Mouse (Mus musculus) cerebellum, adult (tissue): Measurements from ENCODE around the gene Btrc.
"Not testable (repeated sequence)": the region's sequence is repeated elsewhere in the genome, so short reads cannot be mapped to it uniquely, and the experiment has no call there.

Experiments
- ATAC-seq: cut with Nextera tagmentation; 2 replicates; pipeline ENCODE4 v1.9.2; 2017; ENCODE audit warnings: mild to moderate bottlenecking, moderate library complexity, mixed read lengths; ENCODE audit not compliant: insufficient number of reproducible peaks, low FRiP score, low TSS enrichment

Gene Btrc

DNA sequence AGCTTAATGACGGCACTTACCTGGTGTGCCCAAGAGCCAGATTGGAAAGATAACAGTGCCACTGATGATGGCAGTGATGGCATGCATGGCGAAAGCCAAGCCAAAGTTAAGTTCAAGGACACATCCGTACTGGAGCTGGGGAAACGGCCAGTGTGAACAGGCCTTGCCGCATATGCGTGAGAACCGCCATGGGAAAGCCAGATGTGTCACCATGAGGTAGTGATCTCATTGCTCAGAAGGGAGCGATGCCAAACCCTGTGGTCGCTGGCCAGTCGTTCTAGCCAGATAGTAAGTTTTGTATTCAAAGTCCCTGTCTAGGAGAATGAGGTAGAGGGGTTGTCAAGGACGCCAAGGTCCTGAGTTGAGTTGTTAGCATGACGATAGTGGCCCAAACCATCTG lies 152.7 kb downstream of the Btrc start:
- ATAC-seq: no peak

DNA sequence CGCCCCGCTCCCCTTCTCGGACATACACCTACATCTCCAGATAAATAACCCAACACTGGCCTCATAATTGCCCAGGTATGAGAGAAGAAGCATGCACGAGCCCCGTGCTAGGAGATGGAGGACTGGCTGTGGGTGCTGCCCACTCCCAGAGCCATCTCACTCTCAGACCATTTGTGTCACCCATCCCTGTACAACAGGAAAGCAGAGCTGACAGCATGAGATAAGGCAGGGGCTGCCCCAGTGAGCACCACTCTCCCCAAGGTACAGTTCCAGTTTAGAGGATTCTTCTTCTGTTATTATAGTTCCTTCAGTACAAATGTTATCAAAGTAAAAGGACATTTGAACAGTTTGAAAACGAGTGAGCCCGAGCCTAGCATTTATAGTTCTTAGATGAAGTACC lies 163.8 kb downstream of the Btrc start:
- no peak for ATAC-seq

DNA sequence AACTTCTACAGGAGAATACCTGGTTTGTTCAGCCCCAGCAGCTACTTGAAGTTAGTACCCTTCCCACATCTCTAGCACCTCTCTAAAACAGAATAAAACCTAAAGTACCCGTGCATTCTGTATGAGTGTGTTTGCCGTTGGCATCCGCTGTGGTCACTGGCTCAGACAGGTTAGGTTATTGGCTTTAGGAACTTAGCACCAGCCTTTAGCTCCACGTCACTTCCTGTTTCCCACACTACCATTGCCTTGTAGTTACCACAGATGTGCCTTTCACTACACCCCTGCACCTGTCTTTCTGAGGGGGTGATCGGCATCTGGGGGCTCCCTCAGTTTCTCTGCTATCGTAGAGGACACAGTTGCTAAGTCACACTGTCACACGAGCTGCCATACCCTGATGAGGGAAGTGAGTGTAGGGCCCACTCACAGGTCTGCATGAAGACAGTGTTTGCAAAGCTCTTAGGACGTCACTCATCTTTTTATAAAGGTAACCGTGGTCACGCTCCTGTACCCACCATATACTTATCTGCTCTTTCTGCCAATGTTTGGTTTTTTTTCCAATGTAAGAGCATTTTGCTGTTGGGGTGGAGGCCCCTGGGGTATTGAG lies 164.5 kb downstream of the Btrc start:
- ATAC-seq: no peak

DNA sequence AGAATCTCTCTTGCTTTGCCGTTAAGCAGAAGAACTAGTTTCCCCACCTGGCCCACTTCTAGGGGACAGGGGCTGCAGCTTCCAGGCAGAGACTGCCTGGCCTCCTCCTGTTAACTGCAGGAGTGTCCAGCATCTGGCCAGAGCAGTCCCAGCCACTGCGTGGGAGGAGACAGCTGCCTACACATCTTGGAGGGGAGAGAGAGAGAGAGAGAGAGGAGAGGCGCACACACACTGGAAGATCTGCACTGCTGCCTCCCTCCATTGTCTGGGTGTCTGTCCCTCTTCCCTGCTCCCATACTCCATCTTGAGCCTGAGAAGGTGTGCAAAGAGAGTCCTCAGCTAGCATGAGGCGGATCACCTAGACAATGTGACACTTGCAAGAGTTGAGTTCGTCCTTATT lies 165.8 kb downstream of the Btrc start:
- no peak for ATAC-seq

DNA sequence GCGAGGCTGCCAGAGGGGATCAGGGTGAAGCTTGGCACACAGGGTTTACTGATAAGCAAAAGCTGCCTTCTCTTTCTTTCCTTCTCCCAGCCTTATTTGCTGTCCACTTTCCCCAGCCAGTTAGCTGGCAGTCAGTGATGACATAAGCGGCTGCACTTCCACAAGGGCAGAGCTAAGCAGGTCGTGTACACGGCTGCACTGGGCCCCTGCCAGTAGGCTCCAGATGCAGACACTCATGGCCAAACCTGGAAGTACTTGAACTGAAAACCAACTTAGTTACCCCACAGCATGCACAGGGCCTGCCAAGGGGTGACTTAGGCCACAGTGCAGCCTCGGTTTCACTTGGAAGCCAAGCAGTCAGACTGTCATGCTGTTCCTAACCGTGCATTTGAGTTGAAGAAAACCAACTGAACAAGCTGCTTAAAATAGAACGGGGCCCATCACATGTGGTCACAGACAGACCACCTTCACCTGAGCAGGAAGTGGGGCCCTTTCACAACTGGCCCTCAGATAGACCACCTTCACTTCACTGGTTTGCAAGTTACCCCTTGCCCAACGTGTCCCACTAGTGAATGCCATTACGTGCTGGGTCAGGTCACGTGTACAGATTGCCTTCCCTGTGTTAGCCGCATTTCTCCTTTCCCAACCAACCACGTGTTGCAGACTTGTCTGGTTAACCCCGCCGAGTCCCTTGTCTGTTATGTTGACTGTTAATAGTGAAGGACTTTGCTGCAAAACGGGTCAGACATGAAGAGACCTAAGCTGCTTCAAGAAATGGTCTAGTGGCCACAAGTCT lies 166.9 kb downstream of the Btrc start:
- no peak for ATAC-seq

DNA sequence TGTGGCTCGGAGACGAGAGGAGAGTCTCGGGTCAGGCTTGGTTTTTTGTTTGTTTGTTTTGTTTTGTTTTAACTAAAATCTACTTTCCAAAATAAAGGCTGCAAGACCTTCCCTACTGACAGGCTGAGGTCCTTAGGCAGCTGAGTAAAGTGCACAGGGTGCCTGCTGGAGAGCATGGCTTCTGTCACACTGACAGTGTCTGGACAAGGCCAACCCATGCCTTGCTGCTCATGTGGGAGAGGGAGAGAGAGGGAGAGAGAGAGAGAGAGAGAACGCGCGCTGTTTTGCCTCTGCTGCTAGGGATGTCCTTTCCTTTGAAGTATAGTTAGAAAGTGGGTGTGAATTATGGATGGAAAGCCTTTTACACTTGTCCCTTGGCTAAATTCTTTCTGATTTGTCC lies 168.0 kb downstream of the Btrc start:
- no peak for ATAC-seq

DNA sequence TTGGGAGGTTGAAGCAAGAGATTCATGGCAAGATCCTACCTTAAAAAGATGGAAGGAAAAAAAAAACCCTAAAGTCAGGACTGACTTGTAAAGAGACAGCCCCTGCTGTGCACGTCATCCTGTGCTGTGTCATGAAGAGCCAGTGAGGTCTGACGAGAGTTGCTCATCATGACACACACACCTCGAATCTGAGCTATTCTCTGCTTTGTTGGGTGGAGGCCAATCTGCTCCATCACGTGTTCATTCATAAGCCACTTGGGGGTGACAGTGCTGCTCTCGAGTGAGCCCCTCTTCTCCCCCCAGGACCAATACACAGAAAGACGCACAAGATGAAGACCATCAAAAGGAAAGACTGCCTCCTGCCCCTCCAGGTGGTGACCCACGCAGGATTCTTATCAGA lies 170.1 kb downstream of the Btrc start:
- no peak for ATAC-seq

DNA sequence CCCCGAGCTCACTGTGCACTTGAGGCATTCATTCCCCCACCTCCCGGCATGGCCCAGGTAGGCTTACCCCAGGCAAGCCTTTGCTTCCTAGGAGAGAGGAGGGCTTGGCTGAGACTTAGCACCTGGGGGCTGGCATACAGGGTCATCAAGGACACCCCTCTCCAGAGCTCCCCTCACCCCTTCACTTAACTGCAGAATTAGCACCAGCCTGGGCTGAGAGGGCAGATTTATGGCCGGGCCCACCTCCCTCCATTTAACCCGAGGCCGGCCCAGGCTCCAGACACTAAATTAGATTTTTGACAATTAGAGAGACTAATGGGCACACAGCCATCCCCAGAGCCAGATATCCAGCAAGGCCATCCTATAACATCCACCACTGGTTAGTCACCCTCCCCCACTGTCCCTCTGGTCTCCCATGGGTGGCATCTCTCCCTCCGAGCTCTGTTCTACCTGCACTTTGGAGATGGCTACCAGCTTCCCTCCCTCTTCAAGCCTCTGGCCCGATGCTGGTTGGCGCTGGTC lies 171.7 kb downstream of the Btrc start:
- no peak for ATAC-seq

DNA sequence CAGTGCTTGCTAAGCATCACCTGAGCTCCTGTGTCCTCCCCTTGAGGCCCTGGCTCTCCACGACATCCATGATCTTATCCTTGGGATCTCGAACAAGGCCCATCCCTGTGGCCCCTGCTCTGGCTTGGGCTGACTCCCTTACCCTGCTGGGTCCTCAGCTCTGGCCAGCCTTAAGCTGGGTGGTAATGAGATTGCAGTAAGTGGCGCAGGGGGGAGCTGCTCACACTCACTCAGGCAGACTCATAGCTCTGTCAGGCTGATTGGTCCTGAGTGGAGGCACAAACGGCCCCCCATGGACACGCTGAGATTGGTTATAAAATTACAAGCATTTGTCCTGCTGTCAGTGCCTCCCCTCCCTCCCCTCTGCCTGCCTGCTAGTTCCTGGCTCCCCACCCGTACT lies 172.4 kb downstream of the Btrc start:
- ATAC-seq: no peak

DNA sequence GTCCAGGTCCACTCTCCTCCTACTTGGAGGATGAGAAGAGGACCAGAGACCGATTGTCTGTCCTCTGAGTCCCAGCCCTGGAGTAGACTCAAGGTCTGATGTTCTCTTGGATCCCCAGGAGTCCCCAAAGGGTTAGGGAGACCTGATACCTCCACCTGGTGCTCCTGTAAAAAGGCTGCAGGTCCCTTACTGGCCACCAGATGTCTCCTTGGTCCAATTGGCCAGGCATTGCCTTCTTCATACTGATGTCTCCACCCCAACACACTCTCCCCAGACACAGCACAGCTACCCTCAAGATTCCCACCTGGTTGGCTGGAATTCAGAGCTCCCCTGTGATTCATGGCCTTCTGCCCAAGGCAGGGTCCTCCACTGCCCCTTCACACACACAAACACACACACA lies 174.0 kb downstream of the Btrc start:
- peak; percentile 34; the same call in 1 of the 2 replicates for ATAC-seq

DNA sequence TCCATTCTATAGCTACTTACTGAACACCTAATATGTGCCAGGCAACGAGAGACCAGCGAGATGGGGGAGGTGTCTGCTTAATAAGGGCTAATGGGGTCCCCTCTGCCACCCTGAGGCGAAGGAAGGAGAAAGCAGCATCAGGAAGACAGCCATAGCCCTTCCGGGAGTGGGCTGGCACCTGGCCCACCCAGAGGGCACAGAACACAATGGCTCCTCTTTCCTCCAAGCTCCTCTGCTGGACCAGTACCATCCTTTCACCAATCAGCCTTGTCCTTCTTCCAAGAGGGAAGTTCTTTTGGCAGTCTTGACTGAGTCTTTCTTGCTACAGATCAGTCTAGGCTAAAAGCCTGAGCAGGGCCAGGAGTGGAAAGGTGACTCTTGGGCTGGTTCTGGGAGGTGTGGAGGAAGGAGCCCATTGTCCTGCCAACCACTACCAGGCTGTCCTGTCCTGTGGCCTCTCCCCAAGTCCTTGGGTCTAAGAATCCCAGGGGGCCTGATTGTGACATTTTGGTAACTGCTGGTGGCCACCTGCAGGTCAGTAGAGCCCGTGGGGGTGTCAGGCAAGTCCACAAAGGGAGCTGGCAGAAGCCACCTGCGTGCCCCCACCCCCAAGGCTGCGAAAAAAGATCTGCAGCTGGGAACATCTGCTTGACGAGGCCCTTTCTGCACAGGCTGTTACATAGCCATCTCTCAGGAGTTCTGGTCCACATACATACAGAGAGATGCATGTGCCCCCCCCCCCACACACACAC lies 177.3 kb downstream of the Btrc start:
- no peak for ATAC-seq

DNA sequence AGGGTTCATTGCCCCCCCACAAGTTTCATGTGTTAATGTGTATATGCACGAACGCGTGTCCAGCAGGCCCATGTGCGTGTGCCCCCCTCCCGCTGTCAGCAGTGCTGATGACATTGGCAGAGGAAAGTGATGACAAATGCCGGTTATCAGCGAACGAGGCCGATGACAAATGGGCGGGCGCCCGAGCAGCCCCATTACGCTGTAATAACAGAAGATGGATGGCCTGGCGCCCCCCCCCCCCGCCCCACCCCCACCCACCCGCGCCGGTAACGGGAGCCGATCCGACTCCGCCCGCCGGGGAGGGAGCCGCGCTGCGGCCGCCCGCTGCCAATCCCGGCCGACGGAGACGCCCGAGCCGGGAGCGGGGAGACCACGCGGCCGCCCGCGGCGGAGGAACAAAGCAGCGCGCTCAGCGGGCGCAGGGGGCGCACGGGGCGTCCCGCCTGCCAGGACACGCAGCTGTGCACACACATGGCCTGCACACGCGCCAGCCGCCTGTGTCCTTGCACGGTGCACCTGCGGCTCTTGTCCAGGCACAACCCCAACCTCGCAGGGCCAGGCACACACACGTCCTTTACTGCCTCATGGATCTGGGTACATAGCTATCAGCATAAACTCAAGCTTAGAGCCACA lies 178.0 kb downstream of the Btrc start:
- no peak for ATAC-seq

DNA sequence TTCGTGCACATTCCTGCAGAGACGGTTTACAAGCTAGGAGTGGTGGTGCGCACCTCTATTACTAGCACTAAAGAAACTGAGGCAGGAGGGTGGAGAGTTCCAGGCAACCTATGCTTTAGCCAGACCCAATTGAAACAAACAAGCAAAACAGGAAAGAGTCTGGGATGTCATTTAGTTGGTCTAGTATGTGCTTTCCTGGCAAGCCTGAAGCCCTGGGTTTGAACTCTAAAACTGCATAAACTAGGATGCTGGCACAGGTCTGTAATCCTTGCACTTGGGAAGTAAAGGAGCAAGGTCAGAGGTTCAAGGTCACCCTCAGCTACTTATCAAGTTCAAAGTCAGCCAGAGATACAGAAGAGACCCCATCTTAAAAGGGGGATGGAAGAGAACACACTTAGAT lies 178.5 kb downstream of the Btrc start:
- ATAC-seq: no peak

DNA sequence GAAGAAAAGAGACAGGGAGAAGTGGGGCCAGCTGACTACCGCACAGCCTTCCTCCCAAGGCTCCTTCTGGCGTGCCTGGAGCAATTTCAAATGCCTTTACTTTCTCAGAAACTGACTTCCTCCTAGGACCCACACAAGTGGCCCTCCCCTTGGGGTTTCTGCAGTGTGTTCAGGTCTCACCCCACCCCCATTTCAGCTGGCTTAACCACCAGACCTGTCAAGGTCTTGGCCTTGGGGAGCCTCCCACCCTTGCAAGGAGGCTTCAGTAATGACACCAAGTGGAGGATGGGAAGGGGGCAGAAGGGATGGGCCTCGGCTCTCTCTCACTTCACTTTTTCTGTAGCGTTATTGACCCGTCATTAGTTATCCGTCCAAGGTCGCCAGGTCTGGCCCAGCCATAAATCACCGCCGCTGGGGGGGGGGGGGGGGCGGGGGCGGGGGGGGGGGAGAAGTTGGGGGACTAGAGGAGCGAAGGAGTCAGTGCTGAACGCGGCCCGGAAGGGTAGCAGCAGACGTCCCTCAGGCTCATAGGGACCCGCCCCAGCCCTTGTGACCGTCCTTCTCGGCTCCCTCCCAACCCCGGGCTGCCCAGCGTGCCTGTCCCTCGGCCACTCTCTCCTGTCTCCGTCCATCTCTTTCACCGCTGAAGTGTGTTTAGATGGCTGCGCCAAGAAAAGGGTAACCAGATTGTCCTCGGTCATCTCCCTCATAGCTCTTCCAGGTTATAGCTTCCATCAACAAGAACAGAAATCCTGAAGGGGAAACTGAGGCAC lies 180.8 kb downstream of the Btrc start:
- ATAC-seq: 0 out of 2 replicates have a peak, but pooled peaks have one; percentile 22

DNA sequence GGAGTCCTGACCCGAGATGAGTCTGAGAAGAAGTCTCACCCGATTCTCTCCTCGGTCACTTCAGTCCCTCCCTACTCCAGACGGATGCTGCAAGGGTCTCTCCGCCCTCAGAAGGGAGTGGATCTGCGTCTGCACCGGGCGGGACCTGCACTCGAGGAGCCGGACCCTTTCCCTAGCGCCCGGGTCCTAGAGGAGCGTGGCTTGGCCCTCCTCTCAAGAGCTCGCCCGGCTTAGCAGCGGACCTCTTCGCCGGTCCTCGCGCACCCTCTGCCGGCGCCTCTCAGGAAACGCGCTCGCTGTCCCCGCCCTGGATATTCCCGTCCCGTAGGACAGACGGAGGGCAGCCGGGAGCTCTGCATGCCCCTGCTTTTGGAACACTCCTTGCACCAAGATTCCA lies 181.4 kb downstream of the Btrc start:
- peak; percentile 71 for ATAC-seq

DNA sequence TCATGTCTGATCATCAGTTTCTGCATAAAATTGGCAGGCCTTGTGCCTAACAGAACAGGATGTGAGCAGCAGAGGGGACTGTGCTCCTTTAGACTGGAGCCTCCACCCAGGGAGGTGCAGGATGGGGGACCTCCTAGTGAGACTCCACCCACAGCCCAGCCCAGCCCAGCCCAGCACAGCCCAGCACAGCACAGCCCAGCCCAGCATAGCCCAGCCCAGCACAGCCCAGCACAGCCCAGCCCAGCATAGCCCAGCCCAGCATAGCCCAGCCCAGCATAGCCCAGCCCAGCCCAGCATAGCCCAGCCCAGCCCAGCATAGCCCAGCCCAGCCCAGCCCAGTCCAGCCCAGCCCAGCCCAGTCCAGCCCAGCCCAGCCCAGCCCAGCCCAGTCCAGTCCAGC lies 184.7 kb downstream of the Btrc start:
- ATAC-seq: not testable (repeated sequence)

DNA sequence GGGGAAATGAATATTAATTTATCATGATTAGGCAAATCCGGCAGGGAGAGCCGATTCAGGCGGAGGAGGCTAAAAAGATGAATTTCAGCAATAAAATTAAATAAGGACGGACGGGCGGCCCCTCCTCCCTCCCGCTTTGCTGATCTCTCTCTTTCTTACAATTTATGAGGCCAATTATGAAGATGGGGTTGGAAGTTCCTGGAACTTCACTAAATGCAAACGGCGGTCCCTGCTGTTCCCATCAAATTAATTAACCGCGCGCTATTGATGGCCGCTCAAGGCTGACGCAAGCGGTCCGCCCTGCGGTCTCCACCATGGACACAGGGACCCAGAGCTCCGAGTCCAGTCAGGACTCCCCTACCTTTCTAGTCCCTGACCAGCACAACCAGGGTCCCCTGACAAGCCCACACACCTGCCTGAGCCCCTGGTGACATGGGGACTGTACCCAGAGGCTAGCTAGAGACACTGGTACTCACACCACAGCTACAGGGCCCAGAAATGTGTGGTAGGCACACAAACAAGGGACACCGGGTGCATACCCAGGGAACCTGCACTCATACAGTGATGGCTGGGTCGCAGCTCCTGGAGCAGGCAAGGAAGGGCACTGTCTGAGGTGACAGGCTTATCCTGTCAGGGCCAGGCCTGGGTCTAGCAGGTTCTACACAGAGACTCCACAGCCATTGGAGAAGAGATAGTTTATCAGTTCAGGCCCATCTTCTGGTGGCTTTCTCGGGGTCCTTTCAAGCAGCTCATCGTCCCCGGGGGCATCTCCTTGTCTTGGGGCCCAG lies 185.8 kb downstream of the Btrc start:
- no peak for ATAC-seq

DNA sequence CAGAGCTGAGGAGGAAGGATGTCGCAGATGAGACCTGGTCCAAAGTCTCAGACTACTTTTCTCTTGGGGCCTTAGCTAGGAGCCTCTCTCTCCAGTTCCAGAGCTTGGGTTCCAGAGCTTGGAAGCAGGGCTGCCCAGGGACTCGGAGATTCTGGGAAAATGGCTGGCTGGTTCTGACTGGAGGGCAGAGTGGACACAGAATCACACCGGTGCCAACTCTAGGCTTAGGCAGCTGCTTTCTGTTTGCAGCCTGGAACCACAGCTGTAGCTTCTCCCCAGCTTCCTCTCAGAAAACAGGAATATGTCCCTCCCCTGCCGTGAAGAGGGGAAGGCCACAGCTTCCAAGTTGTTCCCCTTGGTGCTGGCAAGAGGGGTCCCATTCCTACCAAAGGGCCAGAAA lies 186.4 kb downstream of the Btrc start:
- no peak for ATAC-seq

DNA sequence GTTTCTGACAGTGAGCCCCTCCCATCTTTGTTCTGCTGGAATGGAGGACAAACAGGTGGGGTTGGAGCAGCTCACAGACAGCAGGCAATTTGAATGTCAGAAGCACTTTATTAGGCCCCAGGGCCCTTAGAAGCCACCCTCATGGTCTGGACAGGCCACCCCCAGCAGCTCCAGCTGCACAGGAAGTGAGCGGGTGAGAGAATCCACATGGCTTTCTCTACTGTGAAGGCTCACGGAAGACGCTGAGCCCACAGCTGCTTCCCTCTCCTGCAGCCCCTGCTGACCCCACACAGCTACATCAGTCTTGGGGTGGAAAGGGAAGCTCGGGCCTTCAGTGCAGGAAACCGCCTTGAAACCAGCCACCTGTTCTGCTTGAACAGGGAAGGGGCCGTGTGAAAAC lies 188.7 kb downstream of the Btrc start:
- ATAC-seq: no peak
